Mouse (Mus musculus) megakaryocyte, embryonic 14.5 days (primary cell): ENCODE data around the gene Hipk3.

ENCODE experiments used
- FLI1 ChIP-seq: IDR thresholded peaks from 2 replicates; pipeline ENCODE4 v1.6.1; 2012; ENCODE audit warnings: low read length, inconsistent platforms, mixed read lengths
- GATA1 ChIP-seq: IDR thresholded peaks from 3 replicates; pipeline ENCODE4 v1.6.1; 2012; ENCODE audit warnings: mixed read lengths, low read length, inconsistent platforms, borderline replicate concordance

DNA sequence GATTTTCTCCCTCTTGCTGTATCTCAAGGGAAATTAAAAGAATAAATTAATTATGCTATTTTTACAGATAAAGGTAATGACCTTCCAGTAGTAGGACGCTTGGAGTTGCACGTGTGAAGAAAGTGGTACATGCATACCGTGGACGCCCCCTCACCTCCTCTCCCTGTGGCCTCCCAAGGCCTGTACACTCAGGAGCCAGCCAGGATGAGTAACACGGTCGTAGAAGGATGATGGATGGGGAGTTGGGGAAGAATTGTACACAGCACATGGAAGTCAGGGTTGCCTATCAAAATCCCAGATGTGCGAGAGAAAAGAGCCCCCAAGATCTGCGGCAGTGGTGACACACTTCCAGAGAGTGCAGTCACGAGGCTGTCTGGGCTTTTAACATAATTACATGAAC is 98.3 kb downstream of the Hipk3 start:
- no peak for TF ChIP-seq GATA1
- no peak for TF ChIP-seq FLI1
